ENCODE assay signal across 8 mouse cellular contexts in genomic region chr11:69662213-69662966, GRCm38 (mm10). TPM values are rescaled to one million over a fixed set of nuclear protein-coding genes. Genes with fewer than 3 reads are reported as not detected.
DNase-seq lines count a peak whose midpoint lies in the region; ATAC-seq lines count a peak whose summit lies in the region.

Gene Mpdu1 (minus strand): TSS chr11:69662642.

- peak within 1 kb of the TSS; percentile 47 for H3K4me3 ChIP-seq in forebrain, embryonic 11.5 days (ENCODE audit: low read depth, low read length)
- H3K4me3 ChIP-seq in heart, embryonic 16.5 days (ENCODE audit: low read length): peak within 1 kb of the TSS; percentile 75
- H3K4me3 ChIP-seq in liver, embryonic 15.5 days (replicated peaks): peak within 1 kb of the TSS; percentile 70
- H3K4me3 ChIP-seq in neural tube, embryonic 12.5 days: peak within 1 kb of the TSS; percentile 51

- peaks cover 18% of the 10 kb centered on the region for H3K36me3 ChIP-seq in forebrain, embryonic 11.5 days (ENCODE audit: control insufficient read depth, insufficient read depth, low read length)
- H3K36me3 ChIP-seq in heart, embryonic 16.5 days (ENCODE audit: control insufficient read depth, insufficient read depth): peaks cover 36% of the 10 kb centered on the region
- H3K36me3 ChIP-seq in liver, embryonic 15.5 days (replicated peaks): peaks cover 64% of the 10 kb centered on the region
- peaks cover 51% of the 10 kb centered on the region for H3K36me3 ChIP-seq in neural tube, embryonic 12.5 days

- no peaks in the 10 kb centered on the region for H3K27me3 ChIP-seq in forebrain, embryonic 11.5 days (ENCODE audit: control insufficient read depth, insufficient read depth, low read length)
- H3K27me3 ChIP-seq in heart, embryonic 16.5 days (ENCODE audit: control insufficient read depth, insufficient read depth, low read length): no peaks in the 10 kb centered on the region
- no peaks in the 10 kb centered on the region for H3K27me3 ChIP-seq in liver, embryonic 15.5 days
- H3K27me3 ChIP-seq in neural tube, embryonic 12.5 days (replicated peaks): no peaks in the 10 kb centered on the region

- H3K9me3 ChIP-seq in forebrain, embryonic 11.5 days (ENCODE audit: control insufficient read depth, low read length): no peaks in the 10 kb centered on the region
- no peaks in the 10 kb centered on the region for H3K9me3 ChIP-seq in heart, embryonic 16.5 days (replicated peaks; ENCODE audit: control insufficient read depth, low read length)
- no peaks in the 10 kb centered on the region for H3K9me3 ChIP-seq in liver, embryonic 15.5 days (replicated peaks)
- no peaks in the 10 kb centered on the region for H3K9me3 ChIP-seq in neural tube, embryonic 12.5 days

- ATAC-seq in forebrain, embryonic 11.5 days (replicated peaks; ENCODE audit: low FRiP score): peak; percentile 95
- ATAC-seq in heart, embryonic 16.5 days (replicated peaks; ENCODE audit: extremely low read depth, insufficient read depth, low FRiP score): peak; percentile 96
- ATAC-seq in liver, embryonic 15.5 days (ENCODE audit: insufficient read depth): peak; percentile 93
- ATAC-seq in neural tube, embryonic 12.5 days (ENCODE audit: low FRiP score, low read depth): peak; percentile 94

- peak; percentile 91 for DNase-seq in CD8-positive naive resting alpha-beta T cell, adult 2 months (ENCODE audit: low read depth in 2 of 2, low spot score in 2 of 2)
- DNase-seq in c-Kit-positive CD71-negative TER-119-negative erythroid progenitor cells, embryonic 14.5 days (ENCODE audit: low read depth): peak; percentile 93
- DNase-seq in forebrain, embryonic 11.5 days (ENCODE audit: low spot score): peak; percentile 97
- peak; percentile 94 to 95 for DNase-seq in kidney, postnatal 36 days
- peak; percentile 97 for DNase-seq in telencephalon, adult 2 months (ENCODE audit: low read depth, low spot score)

- peak within 1 kb of the TSS; percentile 96 for H3K27ac ChIP-seq in forebrain, embryonic 11.5 days (ENCODE audit: low read depth, low read length)
- peak within 1 kb of the TSS; percentile 98 for H3K27ac ChIP-seq in heart, embryonic 16.5 days (ENCODE audit: low read length)
- peak within 1 kb of the TSS; percentile 94 for H3K27ac ChIP-seq in liver, embryonic 15.5 days (replicated peaks)
- peak within 1 kb of the TSS; percentile 92 for H3K27ac ChIP-seq in neural tube, embryonic 12.5 days

- WGBS in forebrain, embryonic 11.5 days: under 1% methylated on average over 48 of the region's 48 CpGs
- under 1% methylated on average over 48 of the region's 48 CpGs for WGBS in heart, embryonic 16.5 days
- under 1% methylated on average over 48 of the region's 48 CpGs for WGBS in liver, embryonic 15.5 days (ENCODE audit: insufficient replicate concordance)
- WGBS in neural tube, embryonic 12.5 days: under 1% methylated on average over 48 of the region's 48 CpGs

- peak within 1 kb of the TSS; percentile 52 for H3K4me2 ChIP-seq in forebrain, embryonic 11.5 days (ENCODE audit: low read depth, low read length, severe bottlenecking)
- peak within 1 kb of the TSS; percentile 76 for H3K4me2 ChIP-seq in heart, embryonic 16.5 days (ENCODE audit: low read depth, low read length)
- H3K4me2 ChIP-seq in liver, embryonic 15.5 days: peak within 1 kb of the TSS; percentile 81
- peak within 1 kb of the TSS; percentile 65 for H3K4me2 ChIP-seq in neural tube, embryonic 12.5 days (replicated peaks)

- H3K4me1 ChIP-seq in forebrain, embryonic 11.5 days (replicated peaks; ENCODE audit: control insufficient read depth, insufficient read depth, low read length): peaks cover 10% of the 10 kb centered on the region; the same call in 1 of the 2 replicates
- H3K4me1 ChIP-seq in heart, embryonic 16.5 days (ENCODE audit: control insufficient read depth, insufficient read depth, low read length): peaks cover 15% of the 10 kb centered on the region
- peaks cover 49% of the 10 kb centered on the region for H3K4me1 ChIP-seq in liver, embryonic 15.5 days (replicated peaks)
- peaks cover 20% of the 10 kb centered on the region for H3K4me1 ChIP-seq in neural tube, embryonic 12.5 days

- peak within 1 kb of the TSS; percentile 78 for H3K9ac ChIP-seq in forebrain, embryonic 11.5 days (ENCODE audit: low read length)
- peak within 1 kb of the TSS; percentile 76 for H3K9ac ChIP-seq in heart, embryonic 16.5 days (ENCODE audit: low read length)
- H3K9ac ChIP-seq in liver, embryonic 15.5 days: peak within 1 kb of the TSS; percentile 61
- peak within 1 kb of the TSS; percentile 63 for H3K9ac ChIP-seq in neural tube, embryonic 12.5 days

RNA-seq across cellular contexts. Expression of gene Mpdu1, which starts in this region (rescaled TPM):
- 39.0 TPM in 2 replicates for polyA plus RNA-seq in forebrain, embryonic 11.5 days (2014; fragmentation: Nextera tagmentation; extraction: Ambion mirVana)
- polyA plus RNA-seq in heart, embryonic 16.5 days (2015; fragmentation: Nextera tagmentation; extraction: Ambion mirVana): 40.1 and 44.0 TPM in 2 replicates
- 34.1 and 35.2 TPM in 2 replicates for polyA plus RNA-seq in liver, embryonic 15.5 days (2015; fragmentation: Nextera tagmentation; extraction: Ambion mirVana)
- polyA plus RNA-seq in neural tube, embryonic 12.5 days (2016; fragmentation: Nextera tagmentation; extraction: Ambion mirVana): 81.4 and 82.6 TPM in 2 replicates

Comparison
In these comparisons a context has a peak if more than half of its experiments do, and no peak if none do; other contexts are left out.
1. Peak in every context shown above with its lines: DNase-seq, ATAC-seq, H3K4me3 ChIP-seq and H3K27ac ChIP-seq.